ENCODE assay signal across 9 mouse cellular contexts in the genomic region with DNA sequence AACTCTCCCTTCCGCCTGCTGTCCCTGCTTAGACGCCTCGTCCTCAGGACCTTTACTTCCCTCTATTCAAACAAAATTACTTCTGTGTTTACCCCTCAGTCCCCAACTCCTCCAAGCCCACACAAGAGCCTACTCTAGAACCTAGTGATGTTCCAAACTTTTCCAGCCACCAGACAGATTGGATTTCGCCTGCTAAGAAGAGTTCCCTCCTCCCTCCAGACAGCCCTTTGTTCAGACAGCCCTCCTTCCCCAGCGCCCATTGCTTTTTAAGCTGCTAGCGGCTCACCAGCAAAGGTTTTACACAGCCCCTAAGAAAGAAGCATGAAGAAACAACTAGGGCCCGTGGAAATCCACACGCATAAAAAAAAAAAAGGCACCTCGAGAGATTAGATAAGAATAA. TPM values are rescaled to one million over a fixed set of nuclear protein-coding genes. Genes with fewer than 3 reads are reported as not detected.
DNase-seq lines count a peak whose midpoint lies in the region; ATAC-seq and TF ChIP-seq lines count a peak whose summit lies in the region.
"Had no signal": no experiment of that assay in that cellular context is flagged by ENCODE, and none has a peak within 500 bp of the region (broad histone marks: within the 10 kb centered on the region; RNA-seq: fewer than 3 reads in every experiment).

No protein-coding gene starts in this region.

- TF ChIP-seq CTCF in stomach, postnatal 0 days (IDR thresholded peaks at IDR 0.05; ENCODE audit: low read depth) = no peak

- H3K27ac ChIP-seq in stomach, embryonic 14.5 days (ENCODE audit: low read length) = no peak overlapping the region
- no peak overlapping the region for H3K27ac ChIP-seq in stomach, postnatal 0 days (replicated peaks)
- H3K27ac ChIP-seq in liver, embryonic 13.5 days = no peak overlapping the region

- DNase-seq in embryo, embryonic 10 days (ENCODE audit: low spot score) = peak; percentile 51
- DNase-seq in embryo, embryonic 10.5 days (ENCODE audit: low spot score) = no peak
- no peak for DNase-seq in stomach, postnatal 0 days (ENCODE audit: low spot score)
- DNase-seq in liver, embryonic 13.5 days = no peak
- DNase-seq in frontal cortex, postnatal 36 days (ENCODE audit: low spot score in 2 of 2) = no peak
- no peak for DNase-seq in urinary bladder, postnatal 14 days (ENCODE audit: low spot score)
- DNase-seq in layer of hippocampus, adult 8-10 months (ENCODE audit: low spot score in 2 of 2) = no peak

- no peak overlapping the region for H3K9ac ChIP-seq in stomach, embryonic 14.5 days (replicated peaks; ENCODE audit: low read depth, low read length)
- H3K9ac ChIP-seq in stomach, postnatal 0 days (ENCODE audit: low read length) = no peak overlapping the region
- no peak overlapping the region for H3K9ac ChIP-seq in liver, embryonic 13.5 days

- H3K9me3 ChIP-seq in stomach, embryonic 14.5 days (ENCODE audit: control insufficient read depth, low read depth, low read length) = no peaks in the 10 kb centered on the region
- H3K9me3 ChIP-seq in stomach, postnatal 0 days (ENCODE audit: control insufficient read depth, low read length) = no peaks in the 10 kb centered on the region
- H3K9me3 ChIP-seq in liver, embryonic 13.5 days (replicated peaks) = no peaks in the 10 kb centered on the region

- 42% methylated on average over 9 of the region's 9 CpGs for WGBS in stomach, embryonic 14.5 days
- 56% methylated on average over 9 of the region's 9 CpGs for WGBS in stomach, postnatal 0 days
- 42% methylated on average over 9 of the region's 9 CpGs for WGBS in liver, embryonic 13.5 days (ENCODE audit: insufficient replicate concordance)

- peaks cover 15% of the 10 kb centered on the region; the same call in 1 of the 2 replicates for H3K4me1 ChIP-seq in stomach, embryonic 14.5 days (ENCODE audit: control insufficient read depth, insufficient read depth, low read length)
- H3K4me1 ChIP-seq in stomach, postnatal 0 days (replicated peaks; ENCODE audit: control insufficient read depth, insufficient read depth) = no peaks in the 10 kb centered on the region
- peaks cover 45% of the 10 kb centered on the region for H3K4me1 ChIP-seq in liver, embryonic 13.5 days (replicated peaks)

- no peaks in the 10 kb centered on the region for H3K36me3 ChIP-seq in stomach, embryonic 14.5 days (ENCODE audit: control insufficient read depth, insufficient read depth, low read length)
- H3K36me3 ChIP-seq in stomach, postnatal 0 days (ENCODE audit: control insufficient read depth, insufficient read depth, low read length) = no peaks in the 10 kb centered on the region
- no peaks in the 10 kb centered on the region for H3K36me3 ChIP-seq in liver, embryonic 13.5 days

- ATAC-seq in stomach, embryonic 14.5 days (ENCODE audit: insufficient number of reproducible peaks, insufficient read depth, low FRiP score, low read depth) = no peak
- no peak for ATAC-seq in stomach, postnatal 0 days (ENCODE audit: low FRiP score, low TSS enrichment)
- ATAC-seq in liver, embryonic 13.5 days (ENCODE audit: low read depth) = no peak
- ATAC-seq: Patski had no signal

- peak overlapping the region; percentile 98; the same call in 1 of the 2 replicates for H3K4me2 ChIP-seq in stomach, embryonic 14.5 days (replicated peaks; ENCODE audit: low read depth, low read length)
- no peak overlapping the region for H3K4me2 ChIP-seq in stomach, postnatal 0 days (replicated peaks; ENCODE audit: low read depth)
- H3K4me2 ChIP-seq in liver, embryonic 13.5 days = peak overlapping the region; percentile 99

- H3K4me3 ChIP-seq in stomach, embryonic 14.5 days (ENCODE audit: low read depth, low read length) = peak overlapping the region; percentile 64; the same call in 1 of the 2 replicates
- H3K4me3 ChIP-seq in stomach, postnatal 0 days (ENCODE audit: low read depth, low read length) = no peak overlapping the region
- H3K4me3 ChIP-seq in liver, embryonic 13.5 days (replicated peaks) = peak overlapping the region; percentile 76; the same call in 1 of the 2 replicates

- H3K27me3 ChIP-seq in stomach, embryonic 14.5 days (ENCODE audit: control insufficient read depth, insufficient read depth, low read length) = no peaks in the 10 kb centered on the region
- no peaks in the 10 kb centered on the region for H3K27me3 ChIP-seq in stomach, postnatal 0 days (ENCODE audit: control insufficient read depth, insufficient read depth, low read length)
- H3K27me3 ChIP-seq in liver, embryonic 13.5 days = peaks cover 21% of the 10 kb centered on the region
- H3K27me3 ChIP-seq: Patski had no signal

- no peak for TF ChIP-seq EP300 in stomach, postnatal 0 days (optimal IDR thresholded peaks at IDR 0.05)

RNA-seq across cellular contexts. Expression of a gene that starts 2.0 kb away (rescaled TPM):
- 34.6 and 38.4 TPM in 2 replicates for polyA plus RNA-seq in stomach, embryonic 14.5 days (2014; fragmentation: Nextera tagmentation; extraction: Ambion mirVana)
- 18.4 and 18.8 TPM in 2 replicates for polyA plus RNA-seq in stomach, postnatal 0 days (2015; fragmentation: Nextera tagmentation; extraction: Ambion mirVana)
- polyA plus RNA-seq in liver, embryonic 13.5 days (2015; fragmentation: Nextera tagmentation; extraction: Ambion mirVana) = 4.8 and 5.5 TPM in 2 replicates
- total RNA-seq in layer of hippocampus, adult 8-10 months (2022) = 100 to 1,000 TPM; 103 to 125 (median 116) TPM
